Mouse (Mus musculus) mammary gland, adult 2 months (tissue): ENCODE results near the gene Micu2. TPM values are rescaled to one million over a fixed set of nuclear protein-coding genes. Genes with fewer than 3 reads are reported as not detected.

Experiments used
- polyA plus RNA-seq: library from polyadenylated mRNA; depleted of rRNA; stranded (reverse); fragments of >200 nt; gene quantifications from 2 replicates; pipeline ENCODE4 v1.2.3, GENCODE M21; 2012; ENCODE audit warnings: low replicate concordance; rRNA removed

Micu2 gene
- polyA plus RNA-seq: 13.7 and 19.0 TPM in 2 replicates

DNA sequence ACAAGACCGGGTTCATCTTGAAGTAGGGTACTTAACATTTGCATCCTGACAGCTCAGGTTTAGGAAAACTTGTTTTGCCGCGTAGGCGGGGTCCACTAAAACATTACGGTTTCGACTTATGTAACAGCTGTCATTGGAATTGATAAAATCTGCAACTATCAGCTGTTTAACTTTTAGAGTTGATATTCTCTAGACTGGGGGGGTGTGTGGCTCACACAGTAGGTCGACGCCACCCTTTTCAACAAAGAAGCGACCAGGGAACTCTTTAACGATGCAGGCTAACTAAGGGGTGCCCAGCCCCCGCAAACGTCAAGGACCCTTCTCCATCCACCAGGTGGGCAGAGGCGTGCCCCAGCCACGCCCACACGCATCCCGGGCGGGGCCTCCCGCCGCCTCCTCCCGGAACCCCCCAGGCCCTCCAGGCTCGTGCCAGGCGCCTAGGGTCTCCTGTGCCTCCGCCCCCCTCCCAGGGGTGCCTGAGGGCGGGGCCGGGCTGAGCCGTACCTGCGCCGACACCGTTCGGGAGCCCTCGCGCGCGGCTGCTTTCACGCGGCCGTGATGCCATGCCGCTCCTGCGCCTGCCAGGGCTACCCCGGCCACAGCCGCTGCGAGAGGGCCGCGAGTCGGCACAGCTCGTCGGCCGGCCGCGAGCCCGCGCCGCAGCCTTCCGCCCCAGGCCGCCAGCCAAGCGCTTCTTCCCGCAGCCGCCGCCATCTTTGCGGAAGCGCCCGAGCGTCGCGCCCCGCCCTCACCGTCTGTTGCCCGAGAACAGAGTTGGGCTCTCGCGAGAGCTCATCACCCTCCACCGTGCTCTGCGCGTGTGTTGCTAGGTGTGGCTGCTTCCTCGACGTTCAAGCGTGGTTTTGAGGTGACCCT, at the start of gene Micu2:
Gene Micu2 (minus strand): TSS at position 737 of the 876 bp plus-strand sequence.

DNA sequence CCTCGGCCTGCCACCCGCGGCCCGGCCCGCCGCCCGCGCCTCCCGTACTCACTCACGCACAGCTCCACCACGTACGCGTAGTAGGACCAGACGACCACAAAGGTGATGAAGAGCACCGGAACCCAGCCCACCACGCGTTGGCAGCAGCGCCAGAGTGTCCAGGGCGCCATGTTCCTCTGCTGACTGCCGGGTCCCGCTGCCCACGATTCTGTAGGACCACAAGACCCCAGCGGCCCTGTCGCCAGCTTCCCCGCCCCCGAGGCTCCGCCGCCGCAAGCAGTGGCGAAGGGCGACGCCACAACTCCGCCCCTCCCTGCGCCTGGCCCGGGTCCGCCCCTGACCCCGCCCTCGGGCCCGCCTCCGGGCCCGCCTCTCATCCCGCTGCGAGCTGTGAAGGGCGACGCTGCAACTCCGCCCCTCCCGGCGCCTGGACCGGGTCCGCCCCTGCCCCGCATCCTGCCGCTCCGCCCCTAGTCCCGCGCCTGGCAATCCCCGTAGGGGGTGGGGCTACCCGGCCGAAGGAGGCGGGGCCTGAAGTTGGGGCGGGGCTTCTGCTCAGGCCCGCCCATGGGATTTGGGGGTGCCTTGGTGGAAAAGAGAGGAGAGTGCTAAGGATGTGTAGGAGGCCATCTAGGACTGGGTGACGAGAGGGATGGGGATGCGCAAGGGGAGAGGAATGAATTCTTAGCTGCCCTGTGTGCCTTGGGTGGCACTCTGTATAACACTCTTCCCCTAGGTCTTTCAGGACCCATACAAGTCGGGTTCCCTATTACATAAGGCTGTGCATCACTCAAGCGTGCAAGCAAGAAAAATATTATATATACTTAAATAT, 108.8 kb downstream of the Micu2 start, which contains the start of gene Zdhhc20:
Gene Zdhhc20 (minus strand): TSS at position 266 of the 832 bp plus-strand sequence.

Other genes with a start within 250 kb of the Micu2 start
- 29.5 and 61.8 TPM in 2 replicates for gene Lats2, start 240.9 kb downstream of the Micu2 start, polyA plus RNA-seq
- 3.2 and 4.9 TPM in 2 replicates for gene Sap18, start 201.1 kb downstream of the Micu2 start, polyA plus RNA-seq
- 0.29 and 0.43 TPM in 2 replicates for gene Ska3, start 173.1 kb downstream of the Micu2 start, polyA plus RNA-seq
- gene Mrpl57, start 173.0 kb downstream of the Micu2 start, polyA plus RNA-seq: 52.3 and 53.9 TPM in 2 replicates
- gene Zdhhc20, start 109.0 kb downstream of the Micu2 start, polyA plus RNA-seq: 5.0 and 8.1 TPM in 2 replicates
- 0.08 and 0.17 TPM in 2 replicates for gene Fgf9, start 71.3 kb upstream of the Micu2 start, polyA plus RNA-seq